Mouse (Mus musculus) thymus, postnatal 36 days (tissue): ENCODE measurements around the gene Hcn4.
A peak's percentile ranks its signal among the peaks of the same experiment; 100 is the strongest.

Experiments used
- DNase-seq, 2 experiments: peaks; one replicate each; pipeline ENCODE4 v3.0.0; 2022; ENCODE audit warnings: mixed read lengths in 2 of 2

The Hcn4 gene

GRCm38 (mm10) chr9:58823139-58823917 is at the start of gene Hcn4:
Gene Hcn4, plus strand, starts transcription at chr9:58823412.
- no peak for DNase-seq

DNA sequence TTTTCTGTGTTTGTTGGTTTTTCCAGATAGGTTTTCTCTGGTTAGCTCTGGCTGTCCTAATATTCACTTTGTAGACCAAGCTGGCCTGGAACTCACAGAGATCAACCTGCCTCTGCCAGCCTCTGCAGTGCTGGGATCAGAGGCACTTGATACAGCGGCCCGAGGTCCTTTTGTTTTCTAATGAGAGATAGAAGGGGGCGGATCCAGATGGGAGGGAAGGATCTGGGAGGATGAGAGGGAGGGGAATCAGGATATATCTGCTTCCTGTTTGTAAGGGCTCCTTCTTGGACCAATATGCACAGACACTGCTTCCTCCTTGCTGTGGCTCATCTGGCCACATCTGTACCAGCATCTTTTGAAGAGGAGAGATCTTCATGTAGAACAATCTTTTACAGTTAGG is 48.5 kb upstream of the Hcn4 start:
- no peak for DNase-seq

DNA sequence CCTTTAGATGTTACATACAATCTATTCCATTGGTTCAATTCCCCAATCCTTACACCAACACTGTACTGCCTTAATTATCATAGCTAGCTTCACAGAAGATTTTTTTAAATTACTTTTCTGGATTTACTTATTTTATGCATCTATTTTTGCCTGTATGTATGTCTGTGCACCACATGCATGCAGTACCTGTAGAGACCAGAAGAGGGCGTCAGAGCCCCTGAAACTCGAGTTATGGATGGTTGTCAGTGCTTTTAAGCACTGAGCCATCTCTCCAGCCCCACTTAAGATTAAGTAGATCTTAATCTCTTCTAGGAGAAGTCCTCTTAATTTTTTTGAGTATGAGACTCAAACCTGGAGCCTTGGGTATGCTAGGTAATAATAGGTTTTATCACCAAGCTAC is 47.8 kb upstream of the Hcn4 start:
- no peak for DNase-seq

GRCm38 (mm10) chr9:58789476-58789875 is 33.7 kb upstream of the Hcn4 start:
- DNase-seq, result no peak

DNA sequence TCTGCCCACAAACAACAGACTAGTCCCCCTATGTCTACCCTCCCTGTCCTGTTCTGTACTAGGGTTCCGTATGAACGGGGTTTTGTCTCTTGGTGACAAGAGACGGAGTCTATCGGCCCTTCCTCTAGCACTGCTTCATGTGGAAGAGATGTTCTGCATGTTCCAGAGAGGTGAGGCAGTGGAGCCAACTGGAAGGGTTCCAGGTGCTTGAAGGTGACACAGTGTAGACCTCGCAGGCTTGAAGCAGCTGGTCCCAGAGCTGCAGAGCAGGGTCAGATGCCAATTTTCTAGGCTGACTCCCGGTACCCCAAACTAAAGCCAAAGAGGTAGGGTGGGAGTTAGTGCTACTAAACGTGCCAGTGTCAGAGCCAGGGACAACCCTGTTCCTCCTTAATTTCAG is 25.1 kb upstream of the Hcn4 start:
- no peak for DNase-seq

DNA sequence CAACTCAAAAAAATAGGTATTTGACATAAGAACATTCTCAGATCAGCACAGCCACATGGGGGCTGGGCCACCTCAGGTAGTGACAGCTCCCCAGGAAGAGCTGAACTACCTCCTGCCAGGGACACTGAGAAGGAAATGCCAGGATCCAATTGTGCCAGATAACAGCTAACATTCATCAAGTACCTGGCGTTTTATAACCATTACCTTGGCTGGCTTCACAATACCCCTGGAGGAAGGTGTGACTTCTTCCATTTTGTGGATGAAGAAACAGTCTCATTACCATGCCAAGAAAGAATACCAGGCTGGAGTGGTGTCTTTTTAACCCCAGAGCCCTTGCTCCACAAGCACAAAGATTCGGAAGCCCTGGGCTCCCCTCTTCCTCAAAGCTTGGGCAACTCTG is 21.8 kb upstream of the Hcn4 start:
- no peak for DNase-seq

- no peak for DNase-seq
Measured at GRCm38 (mm10) chr9:58802294-58802693, 20.9 kb upstream of the Hcn4 start.

- no peak for DNase-seq
Measured at GRCm38 (mm10) chr9:58802802-58803201, 20.4 kb upstream of the Hcn4 start.

DNA sequence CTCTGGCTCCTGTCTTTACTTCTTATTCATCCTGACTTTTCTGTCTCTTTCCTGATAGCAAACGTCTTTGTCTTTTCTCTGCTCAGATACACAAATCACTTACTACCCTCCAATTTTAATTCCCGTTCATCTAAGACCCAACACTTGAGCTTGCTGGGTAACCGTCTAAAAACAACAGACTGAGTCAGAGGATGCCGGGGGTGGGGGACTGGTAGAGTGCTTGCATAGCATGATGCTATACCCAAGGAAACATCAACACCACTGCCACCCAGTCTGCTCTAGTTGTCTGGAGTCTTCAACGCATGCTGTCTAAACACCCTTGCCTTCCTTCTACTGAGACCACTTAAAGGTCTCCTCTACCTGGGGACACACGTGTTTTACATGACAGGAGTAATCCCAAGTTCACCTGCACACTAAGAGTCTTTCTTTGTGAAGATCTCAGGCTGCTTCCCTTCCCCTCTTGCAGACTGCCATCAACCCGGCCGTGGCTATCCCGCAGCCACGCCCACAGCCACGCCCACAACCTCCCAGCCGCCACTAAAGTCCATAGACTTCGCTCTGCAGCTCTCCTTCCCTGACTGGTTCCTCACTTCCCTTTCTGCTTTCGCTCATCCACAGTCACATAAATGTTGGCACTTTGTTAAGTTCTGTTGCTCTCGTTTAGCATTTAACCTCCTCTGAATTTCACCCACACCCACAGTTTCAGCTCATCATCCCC is 17.5 kb upstream of the Hcn4 start:
- peak; percentile 51 to 59 for DNase-seq

- no peak for DNase-seq
Measured at GRCm38 (mm10) chr9:58811171-58811570, 12.0 kb upstream of the Hcn4 start.

GRCm38 (mm10) chr9:58815552-58816260 is 7.5 kb upstream of the Hcn4 start:
- DNase-seq, result no peak

GRCm38 (mm10) chr9:58816458-58816857 is 6.8 kb upstream of the Hcn4 start:
- DNase-seq, result no peak

DNA sequence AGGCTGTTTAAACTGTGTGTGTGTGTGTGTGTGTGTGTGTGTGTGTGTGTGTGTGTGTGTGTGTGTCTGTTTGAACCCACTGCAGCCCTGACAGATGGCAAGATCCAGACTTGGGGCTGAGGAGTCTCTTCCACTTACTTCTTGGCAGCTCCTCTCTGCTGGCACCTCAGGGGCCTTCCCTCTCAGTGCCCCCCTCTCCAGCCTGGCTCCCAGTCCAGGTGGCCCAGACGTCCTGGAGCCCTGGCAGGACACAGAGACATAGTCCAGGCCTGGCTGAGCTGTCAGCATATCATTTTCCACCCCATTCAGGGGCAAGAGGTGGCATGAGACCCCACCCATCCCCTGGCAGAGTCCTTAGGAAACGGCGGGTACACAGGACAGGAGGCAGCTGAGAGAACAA is 5.5 kb upstream of the Hcn4 start:
- DNase-seq, result no peak

DNA sequence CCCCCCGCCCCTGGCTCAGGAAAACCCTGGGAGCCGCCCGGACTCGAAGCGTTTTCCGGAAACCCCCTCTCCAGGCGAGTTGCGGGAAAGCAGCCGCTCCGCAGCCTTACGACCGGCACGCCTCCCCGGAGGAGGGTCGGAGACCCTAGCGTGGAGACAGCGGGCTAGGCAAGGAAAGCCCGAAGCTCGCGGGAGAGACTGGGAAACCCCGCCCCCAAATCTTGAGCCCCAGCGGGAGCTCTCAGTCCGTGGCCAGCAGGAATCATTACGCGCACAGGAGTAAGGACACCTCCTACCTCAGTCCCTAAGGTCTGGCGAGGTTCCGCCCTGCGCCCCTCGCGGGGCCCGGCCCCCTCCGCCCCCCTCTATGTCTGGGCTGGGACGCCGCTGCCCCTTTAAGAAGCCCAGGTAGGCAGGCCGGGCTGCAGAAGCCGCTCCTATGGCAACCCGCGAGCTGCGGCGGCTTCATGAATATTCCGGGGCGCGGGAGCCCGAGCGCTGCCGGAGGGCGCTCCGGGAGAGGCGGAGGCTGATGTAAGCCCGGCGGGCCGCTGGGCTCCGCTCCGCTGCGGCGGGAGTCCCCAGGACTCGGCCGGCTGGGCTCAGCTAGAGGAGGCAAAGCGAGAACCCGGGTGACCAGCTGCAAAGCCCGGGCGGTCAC is 651 bp upstream of the Hcn4 start:
- no peak for DNase-seq

- DNase-seq, result no peak
Measured at GRCm38 (mm10) chr9:58823918-58824215, 655 bp downstream of the Hcn4 start.

DNA sequence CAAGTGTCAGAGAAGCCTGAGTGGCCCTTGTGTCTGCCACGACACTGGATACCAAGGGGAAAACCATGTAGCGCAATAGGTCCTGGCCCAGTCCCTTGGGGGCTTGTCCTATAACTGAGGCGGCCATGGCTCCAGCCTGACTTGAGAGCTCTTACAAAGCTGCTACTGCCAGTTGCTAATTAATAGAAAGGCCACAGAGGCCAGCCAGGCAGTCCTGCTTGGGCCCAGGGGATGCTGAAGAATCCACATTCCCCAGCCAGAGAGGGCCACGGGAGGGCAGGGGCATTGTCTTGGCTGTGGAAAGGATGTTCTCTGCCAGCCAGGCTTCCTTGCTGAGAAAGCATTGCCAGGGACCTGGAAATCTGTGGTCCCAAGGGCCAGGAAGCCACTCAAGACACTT is 6.4 kb downstream of the Hcn4 start:
- DNase-seq, result no peak

DNA sequence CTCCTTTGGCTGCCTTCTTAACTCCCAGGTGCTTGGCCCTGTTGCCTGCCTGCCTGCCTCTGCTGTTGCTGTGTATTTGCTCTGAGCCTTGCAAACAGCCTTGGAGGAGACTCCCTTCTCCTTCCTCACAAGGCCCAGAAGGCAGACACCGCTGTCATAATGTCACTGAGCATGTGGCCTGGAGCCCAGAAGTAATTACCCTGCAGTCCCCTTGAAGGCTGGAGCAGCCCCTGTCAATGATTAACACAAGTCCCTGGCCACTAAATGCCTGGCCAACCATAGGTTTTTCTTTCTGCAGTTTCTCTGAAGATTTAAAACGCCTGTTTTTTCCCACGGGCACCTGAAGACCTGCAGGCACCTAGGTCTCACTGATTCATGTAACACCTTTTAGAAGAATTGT is 9.7 kb downstream of the Hcn4 start:
- DNase-seq, result no peak

DNA sequence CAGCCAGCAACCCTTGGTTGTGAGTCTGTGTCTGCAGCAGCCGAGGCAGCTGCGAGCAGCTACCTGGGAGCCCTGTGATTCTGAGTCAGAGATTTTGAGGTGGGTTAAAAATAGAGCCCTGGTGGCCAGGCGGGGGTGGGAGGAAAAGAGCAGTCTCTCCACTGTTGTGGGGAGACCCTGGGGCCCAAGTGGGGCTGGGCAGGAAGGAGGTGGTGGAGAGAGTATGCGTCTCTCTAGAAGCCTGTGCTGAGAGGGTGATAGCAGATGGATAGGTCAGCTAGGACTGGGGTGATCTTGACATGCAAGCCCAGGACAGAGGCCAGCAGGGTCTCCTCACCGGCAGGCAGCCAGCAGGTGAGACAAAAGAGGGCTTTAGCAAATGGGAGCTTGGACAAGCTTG is 14.0 kb downstream of the Hcn4 start:
- DNase-seq, result no peak

- no peak for DNase-seq
Measured at GRCm38 (mm10) chr9:58838504-58838903, 15.3 kb downstream of the Hcn4 start.

DNA sequence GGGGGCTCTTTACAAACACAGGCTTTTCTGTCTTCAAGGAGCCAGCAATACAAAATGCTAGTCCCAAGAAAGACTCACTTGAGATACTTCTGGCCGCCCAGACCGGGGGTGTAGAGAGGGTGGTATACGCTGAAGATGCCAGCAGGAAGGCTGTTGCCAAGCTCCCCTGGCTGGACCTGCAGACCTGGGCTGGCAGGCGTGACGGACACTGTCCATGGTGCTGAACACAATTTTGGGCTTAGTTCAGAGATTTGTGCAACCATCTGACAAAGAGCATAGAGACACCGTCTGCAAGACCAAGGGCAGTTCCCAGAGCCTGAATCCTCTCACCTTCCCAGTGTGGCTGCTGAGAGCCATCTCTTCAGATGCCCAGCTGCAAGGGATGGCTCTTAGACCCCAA is 18.4 kb downstream of the Hcn4 start:
- DNase-seq, result peak; percentile 27 to 28

DNA sequence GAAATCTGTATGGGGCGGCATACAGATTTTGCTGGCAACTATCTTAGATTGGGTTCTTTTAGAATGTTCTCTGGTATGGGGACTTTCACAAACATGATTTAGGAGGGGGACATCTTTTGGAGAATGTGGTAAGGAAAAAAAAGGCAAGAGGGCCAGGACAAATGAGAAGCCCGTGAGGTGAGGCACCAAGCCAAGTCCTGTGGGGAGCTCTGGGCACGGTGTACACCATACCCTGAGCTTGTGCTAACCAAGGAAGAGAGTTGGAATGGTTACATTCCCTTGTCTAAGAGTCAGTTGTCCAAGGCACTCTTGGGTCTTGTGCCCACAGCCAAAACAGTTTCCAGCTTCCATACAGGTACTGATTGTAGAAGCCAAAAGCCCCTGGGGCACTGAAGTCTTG is 21.4 kb downstream of the Hcn4 start:
- DNase-seq, result no peak

DNA sequence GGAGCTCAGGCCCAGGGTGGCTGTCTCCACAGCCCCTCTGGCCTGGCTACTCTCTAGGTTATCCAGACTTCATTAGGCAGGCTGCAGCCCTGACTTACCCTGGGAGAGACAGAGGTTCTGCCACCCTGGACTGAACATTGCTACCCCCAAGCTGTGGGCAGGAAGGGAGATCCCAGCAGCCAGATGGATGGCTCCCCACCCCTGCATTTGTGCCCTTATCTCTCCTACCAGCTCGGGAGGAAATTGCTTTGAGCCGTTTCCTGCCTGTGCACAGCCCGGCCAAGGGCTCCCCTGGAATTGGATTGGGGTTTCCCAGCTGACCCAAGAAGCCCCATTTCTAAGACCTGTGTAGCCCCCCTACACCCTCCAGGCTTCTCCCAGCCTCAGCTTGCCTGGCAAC is 23.8 kb downstream of the Hcn4 start:
- DNase-seq, result no peak

DNA sequence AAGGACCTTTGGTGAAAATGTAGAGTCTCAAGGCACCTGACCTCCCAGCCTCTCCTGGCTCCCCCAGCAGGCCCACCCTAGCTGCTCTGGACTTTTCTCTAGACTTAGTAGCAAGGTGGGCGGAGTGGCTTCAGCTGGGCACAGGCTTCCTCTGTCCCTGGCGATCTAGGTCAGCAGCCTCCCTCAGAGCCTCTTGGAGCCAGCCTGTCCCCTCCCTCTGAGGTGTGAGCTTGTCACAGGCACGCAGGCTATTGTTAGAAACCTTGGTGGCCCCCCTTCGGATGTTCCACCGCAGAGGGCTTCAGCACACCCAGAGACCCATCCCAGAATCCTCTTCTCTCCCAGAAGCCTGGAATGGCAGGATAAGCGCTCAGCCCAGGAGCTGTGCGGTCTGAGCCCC is 24.5 kb downstream of the Hcn4 start:
- no peak for DNase-seq
